Mouse (Mus musculus) forebrain, embryonic 11.5 days (tissue): Measurements from ENCODE around the gene Vmn1r114. TPM values are rescaled to one million over a fixed set of nuclear protein-coding genes. Genes with fewer than 3 reads are reported as not detected.
"Not testable (repeated sequence)": the region's sequence is repeated elsewhere in the genome, so short reads cannot be mapped to it uniquely, and the experiment has no call there.

ENCODE experiments used
- ATAC-seq: fragments of 200-750 bp; cut with Nextera tagmentation; replicated peaks from 2 replicates; pipeline ENCODE4 v1.8.0; 2017; ENCODE audit warnings: moderate TSS enrichment; ENCODE audit not compliant: low FRiP score
- DNase-seq: peaks from one replicate; pipeline ENCODE4 v3.0.0-alpha.2; 2017; ENCODE audit warnings: low spot score
- H3K27ac ChIP-seq: fragments of 300-500 bp; sonication (generic); 2 replicates; pipeline ENCODE4 v1.5.1; 2014; ENCODE audit warnings: low read depth, low read length
- H3K27me3 ChIP-seq: fragments of 300-500 bp; sonication (generic); 2 replicates; pipeline ENCODE4 v1.6.1; 2014; ENCODE audit warnings: mild to moderate bottlenecking, low read length, mixed read lengths; ENCODE audit not compliant: control insufficient read depth, insufficient read depth
- H3K36me3 ChIP-seq: fragments of 300-500 bp; sonication (generic); 2 replicates; pipeline ENCODE4 v1.6.1; 2014; ENCODE audit warnings: mild to moderate bottlenecking, low read length, moderate library complexity, mixed read lengths; ENCODE audit not compliant: control insufficient read depth, insufficient read depth
- H3K4me1 ChIP-seq: fragments of 300-500 bp; sonication (generic); replicated peaks from 2 replicates; pipeline ENCODE4 v1.6.1; 2014; ENCODE audit warnings: low read length, mixed read lengths; ENCODE audit not compliant: control insufficient read depth, insufficient read depth
- H3K4me2 ChIP-seq: fragments of 300-500 bp; sonication (generic); 2 replicates; pipeline ENCODE4 v1.6.1; 2014; ENCODE audit warnings: low read depth, mild to moderate bottlenecking, low read length, moderate library complexity, mixed read lengths; ENCODE audit not compliant: severe bottlenecking
- H3K4me3 ChIP-seq: fragments of 300-500 bp; sonication (generic); 2 replicates; pipeline ENCODE4 v1.5.1; 2014; ENCODE audit warnings: low read depth, low read length
- H3K9ac ChIP-seq: fragments of 300-500 bp; sonication (generic); 2 replicates; pipeline ENCODE4 v1.6.1; 2014; ENCODE audit warnings: low read length
- H3K9me3 ChIP-seq: fragments of 300-500 bp; sonication (generic); 2 replicates; pipeline ENCODE4 v1.6.1; 2016; ENCODE audit warnings: low read length, mixed read lengths; ENCODE audit not compliant: control insufficient read depth
- WGBS: fragments of 180-500 bp; shearing (Covaris S2); extraction: QIAGEN DNeasy Blood & Tissue Kit; methylation state at CpG from one replicate; pipeline ENCODE4 v1.1.7; 2014; 5-methylcytosine and 5-hydroxymethylcytosine counted together
- polyA plus RNA-seq: library from polyadenylated mRNA; unstranded; fragments of >200 nt; fragmentation: Nextera tagmentation; extraction: Ambion mirVana; gene quantifications from 2 replicates; pipeline ENCODE4 v1.2.1, GENCODE M21; 2014

Gene Vmn1r114
- polyA plus RNA-seq = not detected in 2 replicates

DNA sequence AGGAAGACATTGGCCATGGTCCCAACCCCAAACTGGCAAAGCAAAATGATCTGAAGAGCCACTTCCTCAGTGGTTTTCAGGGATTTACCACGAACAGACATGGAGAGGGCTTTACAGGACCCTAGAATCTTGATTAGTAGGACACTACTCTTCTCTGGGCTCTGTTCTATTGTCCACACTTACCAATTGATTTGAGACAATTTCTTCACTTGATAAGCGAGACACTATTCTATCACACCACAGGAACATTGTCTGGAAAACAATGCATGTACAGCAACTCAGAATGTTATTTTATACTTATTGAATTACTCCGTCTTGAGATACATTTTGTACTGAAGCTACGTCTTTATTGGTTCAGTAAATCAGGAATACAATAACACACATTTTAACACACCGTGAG, at the start of gene Vmn1r114:
TSS of gene Vmn1r114 (minus strand) at position 101 of the 400 bp plus-strand sequence.
- no CpG with 5 or more reads among the region's 5 CpGs for WGBS
- not testable (repeated sequence) for H3K9ac ChIP-seq, H3K4me2 ChIP-seq, H3K27ac ChIP-seq, H3K36me3 ChIP-seq, H3K4me1 ChIP-seq, H3K27me3 ChIP-seq, H3K9me3 ChIP-seq, H3K4me3 ChIP-seq, ATAC-seq, DNase-seq

DNA sequence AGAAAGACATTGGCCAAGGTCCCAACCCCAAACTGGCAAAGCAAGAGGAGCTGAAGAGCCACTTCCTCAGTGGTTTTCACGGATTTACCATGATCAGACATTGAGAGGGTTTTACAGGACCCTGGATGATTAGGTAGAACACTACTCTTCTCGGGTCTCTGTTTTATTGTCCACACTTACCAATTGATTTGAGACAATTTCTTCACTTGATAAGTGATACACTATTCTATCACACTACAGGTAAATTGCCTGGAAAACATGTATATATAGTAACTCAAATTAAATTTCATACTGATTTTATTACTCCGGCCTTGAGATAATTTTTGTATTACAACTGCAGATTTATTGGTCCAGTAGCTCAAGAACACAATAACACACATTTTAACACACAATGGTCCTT, 32.9 kb upstream of the Vmn1r114 start, which contains the start of gene Vmn1r115:
TSS of gene Vmn1r115 (minus strand) at position 101 of the 400 bp plus-strand sequence.
- WGBS = 86% methylated on average over 1 of the region's 3 CpGs
- not testable (repeated sequence) for ATAC-seq, H3K4me3 ChIP-seq, H3K9me3 ChIP-seq, H3K36me3 ChIP-seq, H3K4me1 ChIP-seq, H3K27ac ChIP-seq, DNase-seq, H3K27me3 ChIP-seq, H3K4me2 ChIP-seq, H3K9ac ChIP-seq

DNA sequence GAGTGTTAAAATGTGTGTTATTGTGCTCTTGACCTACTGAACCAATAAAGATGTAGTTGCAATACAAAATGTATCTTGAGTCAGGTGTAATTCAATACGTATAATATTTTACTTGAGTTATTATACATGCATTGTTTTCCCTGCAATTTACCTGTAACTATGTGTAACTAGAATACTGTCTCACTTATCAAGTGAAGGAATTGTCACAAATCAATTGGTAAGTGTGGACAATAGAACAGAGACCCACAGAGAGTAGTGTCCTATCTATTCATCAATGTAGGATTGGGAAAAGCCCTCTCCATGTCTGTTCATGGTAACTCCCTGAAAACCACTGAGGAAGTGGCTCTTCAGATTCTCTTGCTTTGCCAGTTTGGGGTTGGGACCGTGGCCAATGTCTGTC, 25.0 kb downstream of the Vmn1r114 start, which contains the start of gene Vmn1r113:
TSS of gene Vmn1r113 (plus strand) at position 301 of the 400 bp plus-strand sequence.
- not testable (repeated sequence) for H3K36me3 ChIP-seq, H3K4me3 ChIP-seq, DNase-seq, H3K4me1 ChIP-seq, H3K9ac ChIP-seq, H3K27me3 ChIP-seq, H3K9me3 ChIP-seq, ATAC-seq, H3K4me2 ChIP-seq, H3K27ac ChIP-seq
- 73% methylated on average over 2 of the region's 2 CpGs for WGBS

DNA sequence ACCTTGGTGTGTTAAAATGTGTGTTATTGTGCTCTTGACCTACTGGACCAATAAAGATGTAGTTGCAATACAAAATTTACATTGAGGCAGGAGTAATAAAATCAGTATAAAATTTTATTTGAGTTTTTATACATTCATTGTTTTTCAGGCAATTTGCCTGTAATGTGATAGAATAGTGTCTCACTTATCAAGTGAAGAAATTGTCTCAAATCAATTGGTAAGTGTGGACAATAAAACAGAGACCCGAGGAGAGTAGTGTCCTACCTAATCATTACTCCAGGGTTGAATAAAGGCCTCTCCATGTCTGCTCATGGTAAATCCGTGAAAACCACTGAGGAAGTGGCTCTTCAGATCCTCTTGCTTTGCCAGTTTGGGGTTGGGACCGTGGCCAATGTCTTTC, 41.1 kb downstream of the Vmn1r114 start, which contains the start of gene Vmn1r112:
TSS of gene Vmn1r112 (plus strand) at position 301 of the 400 bp plus-strand sequence.
- not testable (repeated sequence) for H3K27ac ChIP-seq, H3K9ac ChIP-seq, H3K4me3 ChIP-seq, H3K27me3 ChIP-seq, H3K9me3 ChIP-seq, DNase-seq, H3K36me3 ChIP-seq, H3K4me2 ChIP-seq, ATAC-seq, H3K4me1 ChIP-seq
- no CpG with 5 or more reads among the region's 3 CpGs for WGBS

Other genes starting within 250 kb of the Vmn1r114 start
- gene Gm4141, start 235.9 kb downstream of the Vmn1r114 start, polyA plus RNA-seq = not detected in 2 replicates
- gene Gm4513, start 213.2 kb downstream of the Vmn1r114 start, polyA plus RNA-seq = not detected in 2 replicates
- not detected in 2 replicates for gene Vmn1r107, start 143.3 kb downstream of the Vmn1r114 start, polyA plus RNA-seq
- gene Vmn1r111, start 109.0 kb downstream of the Vmn1r114 start, polyA plus RNA-seq = not detected in 2 replicates
- gene Gm10668, start 81.6 kb downstream of the Vmn1r114 start, polyA plus RNA-seq = not detected in 2 replicates
- gene Vmn1r112, start 41.0 kb downstream of the Vmn1r114 start, polyA plus RNA-seq = not detected in 2 replicates
- not detected in 2 replicates for gene Vmn1r113, start 24.9 kb downstream of the Vmn1r114 start, polyA plus RNA-seq
- not detected in 2 replicates for gene Vmn1r115, start 32.8 kb upstream of the Vmn1r114 start, polyA plus RNA-seq
- not detected in 2 replicates for gene Vmn1r116, start 60.1 kb upstream of the Vmn1r114 start, polyA plus RNA-seq
- not detected in 2 replicates for gene Vmn1r117, start 71.9 kb upstream of the Vmn1r114 start, polyA plus RNA-seq
- not detected in 2 replicates for gene Vmn1r118, start 100.2 kb upstream of the Vmn1r114 start, polyA plus RNA-seq
- gene Vmn1r119, start 200.3 kb upstream of the Vmn1r114 start, polyA plus RNA-seq = not detected in 2 replicates
- not detected in 2 replicates for gene Vmn1r120, start 241.6 kb upstream of the Vmn1r114 start, polyA plus RNA-seq